Mouse (Mus musculus): Measurements from ENCODE around the gene Cep97.

DNA sequence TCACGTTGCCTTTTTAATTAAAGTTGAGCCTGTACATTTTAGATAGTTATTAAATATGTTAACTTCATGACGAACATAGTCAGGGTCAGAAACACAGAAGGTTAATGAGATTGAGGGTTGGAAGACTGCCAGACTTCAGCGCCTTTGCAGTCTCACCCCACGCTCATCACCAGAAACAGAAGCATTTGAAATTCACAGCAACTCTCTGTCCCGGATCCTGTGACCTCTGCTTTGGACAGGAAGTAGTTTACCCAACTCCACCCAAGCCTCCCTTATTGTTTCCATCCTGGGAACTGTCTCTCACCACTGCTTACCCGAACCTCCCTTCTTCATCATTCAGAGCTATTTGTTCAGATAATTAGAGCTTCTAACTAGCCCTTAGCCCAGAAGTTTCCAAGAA lies 58.6 kb downstream of the Cep97 start:
- TF ChIP-seq EP300 (IDR thresholded peaks at IDR 0.05; ENCODE audit: low read depth in 1 of 2, low read length in 2 of 2) (no peak), MXI1 (IDR thresholded peaks at IDR 0.05; ENCODE audit: low read depth, low read length) (no peak), CHD2 (IDR thresholded peaks at IDR 0.05; ENCODE audit: low read length) (no peak), POLR2AphosphoS2 (IDR thresholded peaks at IDR 0.05; ENCODE audit: low read length) (no peak)

Data from MEL (cell line).